Mouse (Mus musculus): ENCODE data around the gene G2e3.

The G2e3 gene

GRCm38 (mm10) chr12:51347988-51348697 lies at the start of gene G2e3:
TSS of gene G2e3 (plus strand) at chr12:51348061.
- peak; percentile 69 to 87 for DNase-seq (ENCODE audit: low spot score in 2 of 2)

GRCm38 (mm10) chr12:51323604-51324003 lies 24.3 kb upstream of the G2e3 start:
- no peak for DNase-seq (ENCODE audit: low spot score in 2 of 2)

- DNase-seq (ENCODE audit: low spot score in 2 of 2): no peak
These were observed 21.0 kb upstream of the G2e3 start for GRCm38 (mm10) chr12:51326819-51327218.

- no peak for DNase-seq (ENCODE audit: low spot score in 2 of 2)
These were observed 10.8 kb upstream of the G2e3 start for GRCm38 (mm10) chr12:51337014-51337413.

- peak; percentile 24 to 48 for DNase-seq (ENCODE audit: low spot score in 2 of 2)
These were observed 1.7 kb upstream of the G2e3 start for GRCm38 (mm10) chr12:51346121-51346520.

GRCm38 (mm10) chr12:51348698-51348998 lies 787 bp downstream of the G2e3 start:
- DNase-seq (ENCODE audit: low spot score in 2 of 2): no peak

- DNase-seq (ENCODE audit: low spot score in 2 of 2): no peak
These were observed 7.4 kb downstream of the G2e3 start for GRCm38 (mm10) chr12:51355296-51355695.

GRCm38 (mm10) chr12:51361294-51361693 lies 13.4 kb downstream of the G2e3 start:
- no peak for DNase-seq (ENCODE audit: low spot score in 2 of 2)

- DNase-seq (ENCODE audit: low spot score in 2 of 2): no peak
These were observed 15.0 kb downstream of the G2e3 start for GRCm38 (mm10) chr12:51362898-51363297.

- no peak for DNase-seq (ENCODE audit: low spot score in 2 of 2)
These were observed 20.6 kb downstream of the G2e3 start for GRCm38 (mm10) chr12:51368504-51368903.

- DNase-seq (ENCODE audit: low spot score in 2 of 2): peak; percentile 87 to 93
These were observed 29.4 kb downstream of the G2e3 start, which contains the start of gene Scfd1 for GRCm38 (mm10) chr12:51377003-51377887. TSS of gene Scfd1 (plus strand) at chr12:51377510.

- no peak for DNase-seq (ENCODE audit: low spot score in 2 of 2)
These were observed 30.0 kb downstream of the G2e3 start for GRCm38 (mm10) chr12:51377888-51378190.

GRCm38 (mm10) chr12:51399871-51400270 lies 52.0 kb downstream of the G2e3 start:
- DNase-seq (ENCODE audit: low spot score in 2 of 2): no peak

- DNase-seq (ENCODE audit: low spot score in 2 of 2): no peak
These were observed 54.3 kb downstream of the G2e3 start for GRCm38 (mm10) chr12:51402060-51402698.

- no peak for DNase-seq (ENCODE audit: low spot score in 2 of 2)
These were observed 56.2 kb downstream of the G2e3 start for GRCm38 (mm10) chr12:51403987-51404586.

GRCm38 (mm10) chr12:51411362-51411761 lies 63.5 kb downstream of the G2e3 start:
- no peak for DNase-seq (ENCODE audit: low spot score in 2 of 2)
